9 mouse cellular contexts compared by ENCODE assay signal in the genomic region with DNA sequence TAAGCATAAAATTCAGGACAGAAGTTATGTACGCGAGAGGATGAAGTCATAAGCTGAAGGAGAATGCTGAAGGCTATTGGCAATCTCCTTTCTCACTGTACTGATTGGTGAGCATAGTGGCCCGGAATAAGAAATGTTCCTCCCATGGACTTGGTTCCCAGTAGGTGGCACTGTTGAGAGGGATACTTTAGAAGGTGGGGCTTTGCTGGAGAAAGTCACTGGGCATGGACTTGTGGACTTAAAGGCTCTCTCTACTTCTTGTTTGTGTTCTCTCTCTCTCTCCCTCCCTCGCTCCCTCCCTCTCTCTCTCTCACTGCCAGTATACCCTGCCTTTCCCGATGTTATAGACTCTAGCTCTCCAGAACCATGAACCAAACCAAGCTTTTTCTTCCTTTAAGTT. TPM values are rescaled to one million over a fixed set of nuclear protein-coding genes. Genes with fewer than 3 reads are reported as not detected.
DNase-seq lines count a peak whose midpoint lies in the region.
"Had no signal": no experiment of that assay in that cellular context is flagged by ENCODE, and none has a peak within 500 bp of the region (broad histone marks: within the 10 kb centered on the region; RNA-seq: fewer than 3 reads in every experiment).

No protein-coding gene starts in this region.

- peak; percentile 62 for DNase-seq in gastrocnemius, adult 18-20 months (ENCODE audit: low spot score)
- no peak for DNase-seq in gastrocnemius, adult 8-10 months (ENCODE audit: low spot score in 2 of 2)
- peak; percentile 65 for DNase-seq in urinary bladder, postnatal 14 days (ENCODE audit: low spot score)
- DNase-seq in urinary bladder, adult 2 months (ENCODE audit: low spot score): no peak
- peak; percentile 68 to 78 for DNase-seq in cerebellum, postnatal 10 days
- DNase-seq in kidney, postnatal 10 days: peak; percentile 61
- peak; percentile 82 for DNase-seq in retina, postnatal 1 day
- no peak for DNase-seq in spleen, postnatal 36 days (ENCODE audit: low spot score in 2 of 2)

RNA-seq across cellular contexts. Expression of gene Aipl1, which starts 45.8 kb away (rescaled TPM):
- total RNA-seq in gastrocnemius, adult 18-20 months (2021): not detected
- total RNA-seq in gastrocnemius, adult 8-10 months (2022): not detected
- polyA plus RNA-seq in urinary bladder, adult 2 months (2012; rRNA removed): 0.32 and 0.41 TPM in 2 replicates
- total RNA-seq: layer of hippocampus, postnatal 25 days had no signal

RNA-seq across cellular contexts. Expression of gene Pimreg, which starts 50.3 kb away (rescaled TPM):
- total RNA-seq in gastrocnemius, adult 18-20 months (2021): not detected
- total RNA-seq in gastrocnemius, adult 8-10 months (2022): not detected
- 2.8 and 3.2 TPM in 2 replicates for polyA plus RNA-seq in urinary bladder, adult 2 months (2012; rRNA removed)

Comparison
In these comparisons a context has a peak if more than half of its experiments do, and no peak if none do; other contexts are left out.
1. DNase-seq: peak in gastrocnemius, adult 18-20 months (single experiment), urinary bladder, postnatal 14 days (single experiment), cerebellum, postnatal 10 days (2 of 2), kidney, postnatal 10 days (single experiment) and retina, postnatal 1 day (single experiment); none in gastrocnemius, adult 8-10 months (0 of 2), urinary bladder, adult 2 months (single experiment) and spleen, postnatal 36 days (0 of 2).